Mouse (Mus musculus) intestine, embryonic 16.5 days (tissue): ENCODE data around the gene Klb. TPM values are rescaled to one million over a fixed set of nuclear protein-coding genes. Genes with fewer than 3 reads are reported as not detected.
"Not testable (repeated sequence)": the region's sequence is repeated elsewhere in the genome, so short reads cannot be mapped to it uniquely, and the experiment has no call there.

Source experiments
- ATAC-seq: fragments of 200-750 bp; cut with Nextera tagmentation; 2 replicates; pipeline ENCODE4 v1.8.0; 2017; ENCODE audit warnings: moderate TSS enrichment, moderate library complexity
- H3K27ac ChIP-seq: fragments of 300-500 bp; sonication (generic); 2 replicates; pipeline ENCODE4 v1.5.1; 2014; ENCODE audit warnings: mild to moderate bottlenecking, low read length
- H3K27me3 ChIP-seq: fragments of 300-500 bp; sonication (generic); replicated peaks from 2 replicates; pipeline ENCODE4 v1.6.1; 2014; ENCODE audit warnings: low read length, control low read depth, mixed read lengths; ENCODE audit not compliant: control insufficient read depth, insufficient read depth
- H3K36me3 ChIP-seq: fragments of 300-500 bp; sonication (generic); 2 replicates; pipeline ENCODE4 v1.6.1; 2014; ENCODE audit warnings: low read length, control low read depth; ENCODE audit not compliant: control insufficient read depth, insufficient read depth
- H3K4me1 ChIP-seq: fragments of 300-500 bp; sonication (generic); 2 replicates; pipeline ENCODE4 v1.6.1; 2014; ENCODE audit warnings: low read length, control low read depth, mixed read lengths; ENCODE audit not compliant: control insufficient read depth, insufficient read depth
- H3K4me2 ChIP-seq: fragments of 300-500 bp; sonication (generic); 2 replicates; pipeline ENCODE4 v1.6.1; 2014; ENCODE audit warnings: low read depth, low read length, control low read depth
- H3K4me3 ChIP-seq: fragments of 300-500 bp; sonication (generic); 2 replicates; pipeline ENCODE4 v1.5.1; 2014; ENCODE audit warnings: mild to moderate bottlenecking, low read length
- H3K9ac ChIP-seq: fragments of 300-500 bp; sonication (generic); 2 replicates; pipeline ENCODE4 v1.6.1; 2014; ENCODE audit warnings: low read depth, low read length
- H3K9me3 ChIP-seq: fragments of 300-500 bp; sonication (generic); 2 replicates; pipeline ENCODE4 v1.6.1; 2016; ENCODE audit warnings: low read length, control low read depth; ENCODE audit not compliant: control insufficient read depth
- WGBS: fragments of 180-500 bp; shearing (Covaris S2); extraction: QIAGEN DNeasy Blood & Tissue Kit; methylation state at CpG from one replicate; pipeline ENCODE4 v1.1.7; 2014; 5-methylcytosine and 5-hydroxymethylcytosine counted together
- polyA plus RNA-seq: library from polyadenylated mRNA; unstranded; fragments of >200 nt; fragmentation: Nextera tagmentation; extraction: Ambion mirVana; gene quantifications from 2 replicates; pipeline ENCODE4 v1.2.1, GENCODE M21; 2015

The Klb gene
- 2.9 and 4.0 TPM in 2 replicates for polyA plus RNA-seq

- WGBS = 48% methylated on average over 15 of the region's 15 CpGs
- peak within 1 kb of the TSS; percentile 43 for H3K4me3 ChIP-seq
- H3K9ac ChIP-seq = peak within 1 kb of the TSS; percentile 42; the same call in 1 of the 2 replicates
Observed at GRCm38 (mm10) chr5:65348168-65348567, at the start of gene Klb. Gene Klb, plus strand, starts transcription at chr5:65348314.

GRCm38 (mm10) chr5:65299623-65300022, 48.5 kb upstream of the Klb start:
- H3K36me3 ChIP-seq, H3K9ac ChIP-seq, H3K9me3 ChIP-seq, H3K27me3 ChIP-seq, H3K4me1 ChIP-seq, H3K4me3 ChIP-seq, H3K4me2 ChIP-seq, H3K27ac ChIP-seq, ATAC-seq: not testable (repeated sequence)
- WGBS = 88% methylated on average over 1 of the region's 1 CpGs

More at GRCm38 (mm10) chr5:65348168-65348567, at the start of gene Klb:
- H3K27ac ChIP-seq = no peak within 1 kb of the TSS; the same call in 1 of the 2 replicates
- H3K4me1 ChIP-seq = no peaks in the 10 kb centered on the region
- H3K36me3 ChIP-seq = no peaks in the 10 kb centered on the region
- H3K4me2 ChIP-seq = peak within 1 kb of the TSS; percentile 52
- peak; percentile 89 for ATAC-seq
- no peaks in the 10 kb centered on the region for H3K9me3 ChIP-seq
- no peaks in the 10 kb centered on the region for H3K27me3 ChIP-seq

- Histone ChIP-seq H3K27ac (no peak overlapping the region), H3K4me3 (no peak overlapping the region), H3K9ac (no peak overlapping the region), H3K9me3 (no peaks in the 10 kb centered on the region), H3K4me1 (no peaks in the 10 kb centered on the region), H3K27me3 (no peaks in the 10 kb centered on the region), H3K36me3 (peaks cover 7% of the 10 kb centered on the region; the same call in 1 of the 2 replicates), H3K4me2 (no peak overlapping the region)
- ATAC-seq = no peak
- 94% methylated on average over 9 of the region's 9 CpGs for WGBS
Observed at GRCm38 (mm10) chr5:65300121-65300520, 48.0 kb upstream of the Klb start.

GRCm38 (mm10) chr5:65305516-65305915, 42.6 kb upstream of the Klb start:
- no peaks in the 10 kb centered on the region for H3K27me3 ChIP-seq
- no peak for ATAC-seq
- H3K4me3 ChIP-seq = no peak overlapping the region
- H3K9me3 ChIP-seq = no peaks in the 10 kb centered on the region
- no peak overlapping the region for H3K9ac ChIP-seq
- H3K4me2 ChIP-seq = no peak overlapping the region
- no peaks in the 10 kb centered on the region for H3K4me1 ChIP-seq
- no peak overlapping the region for H3K27ac ChIP-seq
- peaks cover 4% of the 10 kb centered on the region; the same call in 1 of the 2 replicates for H3K36me3 ChIP-seq
- WGBS = 78% methylated on average over 9 of the region's 9 CpGs

- Histone ChIP-seq H3K27me3 (no peaks in the 10 kb centered on the region), H3K4me2 (no peak overlapping the region), H3K36me3 (no peaks in the 10 kb centered on the region; the same call in 1 of the 2 replicates), H3K9me3 (no peaks in the 10 kb centered on the region), H3K9ac (no peak overlapping the region), H3K4me1 (no peaks in the 10 kb centered on the region), H3K4me3 (no peak overlapping the region), H3K27ac (no peak overlapping the region)
- no peak for ATAC-seq
- 93% methylated on average over 7 of the region's 7 CpGs for WGBS
Observed at GRCm38 (mm10) chr5:65308208-65308607, 39.9 kb upstream of the Klb start.

GRCm38 (mm10) chr5:65308866-65309265, 39.2 kb upstream of the Klb start:
- Histone ChIP-seq H3K27ac (no peak overlapping the region), H3K4me3 (no peak overlapping the region), H3K9me3 (no peaks in the 10 kb centered on the region), H3K27me3 (no peaks in the 10 kb centered on the region), H3K4me1 (no peaks in the 10 kb centered on the region), H3K4me2 (no peak overlapping the region), H3K36me3 (no peaks in the 10 kb centered on the region; the same call in 1 of the 2 replicates), H3K9ac (no peak overlapping the region)
- ATAC-seq = no peak
- 94% methylated on average over 3 of the region's 3 CpGs for WGBS

GRCm38 (mm10) chr5:65319176-65319575, 28.9 kb upstream of the Klb start:
- no peaks in the 10 kb centered on the region for H3K27me3 ChIP-seq
- no peak for ATAC-seq
- H3K9me3 ChIP-seq = no peaks in the 10 kb centered on the region
- H3K9ac ChIP-seq = no peak overlapping the region
- H3K4me1 ChIP-seq = no peaks in the 10 kb centered on the region
- no peak overlapping the region for H3K4me3 ChIP-seq
- no peak overlapping the region for H3K27ac ChIP-seq
- no peaks in the 10 kb centered on the region for H3K36me3 ChIP-seq
- no peak overlapping the region for H3K4me2 ChIP-seq
- WGBS = 86% methylated on average over 9 of the region's 9 CpGs

GRCm38 (mm10) chr5:65322165-65322564, 25.9 kb upstream of the Klb start:
- 75% methylated on average over 10 of the region's 10 CpGs for WGBS
- no peaks in the 10 kb centered on the region for H3K9me3 ChIP-seq
- H3K4me1 ChIP-seq = no peaks in the 10 kb centered on the region
- no peak for ATAC-seq
- no peak overlapping the region for H3K4me3 ChIP-seq
- H3K27me3 ChIP-seq = no peaks in the 10 kb centered on the region
- H3K9ac ChIP-seq = no peak overlapping the region
- no peaks in the 10 kb centered on the region for H3K36me3 ChIP-seq
- no peak overlapping the region for H3K4me2 ChIP-seq
- no peak overlapping the region for H3K27ac ChIP-seq

GRCm38 (mm10) chr5:65324271-65324670, 23.8 kb upstream of the Klb start:
- Histone ChIP-seq H3K9ac (no peak overlapping the region), H3K4me1 (0 out of 2 replicates have a peak, but pooled peaks cover 3% of the 10 kb centered on the region), H3K27ac (no peak overlapping the region), H3K4me3 (no peak overlapping the region), H3K9me3 (no peaks in the 10 kb centered on the region), H3K36me3 (no peaks in the 10 kb centered on the region), H3K27me3 (no peaks in the 10 kb centered on the region), H3K4me2 (no peak overlapping the region)
- WGBS = 83% methylated on average over 3 of the region's 3 CpGs
- no peak for ATAC-seq

- Histone ChIP-seq H3K4me1 (0 out of 2 replicates have a peak, but pooled peaks cover 3% of the 10 kb centered on the region), H3K36me3 (no peaks in the 10 kb centered on the region), H3K27ac (no peak overlapping the region), H3K4me2 (no peak overlapping the region), H3K27me3 (no peaks in the 10 kb centered on the region), H3K4me3 (no peak overlapping the region), H3K9ac (no peak overlapping the region), H3K9me3 (no peaks in the 10 kb centered on the region)
- WGBS = 81% methylated on average over 3 of the region's 3 CpGs
- ATAC-seq = no peak
Observed at GRCm38 (mm10) chr5:65324758-65325355, 23.3 kb upstream of the Klb start.
